Mouse (Mus musculus) left cerebral cortex, postnatal 36 days (tissue): ENCODE results near the gene Rgs14. TPM values are rescaled to one million over a fixed set of nuclear protein-coding genes. Genes with fewer than 3 reads are reported as not detected.

ENCODE experiments used
- DNase-seq, 2 experiments: peaks; one replicate each; pipeline ENCODE4 v3.0.0; 2021 to 2022; ENCODE audit warnings: low spot score in 2 of 2, mixed read lengths in 1 of 2
- intact Hi-C: fragments of 180-260 bp; cut with DNase I; formaldehyde crosslinking; loops from one replicate; pipeline ENCODE4 v1.15.1; 2025
- total RNA-seq, 2 experiments: library from RNA; stranded (reverse); gene quantifications; 2 replicates each; pipeline ENCODE4 v1.2.3; 2021

Gene Rgs14
- total RNA-seq, 2 experiments from 2014 or later: 52.3 to 53.7 TPM

GRCm38 (mm10) chr13:55342469-55342868 lies 27.1 kb upstream of the Rgs14 start:
- intact Hi-C loops: no loop called here
- no peak for DNase-seq

GRCm38 (mm10) chr13:55344286-55344685 lies 25.2 kb upstream of the Rgs14 start:
- intact Hi-C loops: no loop called here
- peak in 1 of 2 experiments; percentile 49 for DNase-seq

- intact Hi-C loops: no loop called here
Observed at GRCm38 (mm10) chr13:55346745-55347144, 22.8 kb upstream of the Rgs14 start.

GRCm38 (mm10) chr13:55361145-55361544 lies 8.4 kb upstream of the Rgs14 start:
- intact Hi-C loops: no loop called here
- no peak for DNase-seq

More at GRCm38 (mm10) chr13:55346745-55347144, 22.8 kb upstream of the Rgs14 start:
- DNase-seq: no peak

GRCm38 (mm10) chr13:55361974-55362452 lies 7.5 kb upstream of the Rgs14 start:
- intact Hi-C loops: no loop called here
- DNase-seq: no peak

GRCm38 (mm10) chr13:55362453-55363060 lies 7.0 kb upstream of the Rgs14 start, which contains the start of gene Lman2:
TSS of gene Lman2 (minus strand) at chr13:55362783.
- DNase-seq: peak; percentile 97 to 98
- intact Hi-C loops: no loop called here

GRCm38 (mm10) chr13:55368401-55368800 lies 1.1 kb upstream of the Rgs14 start:
- no peak for DNase-seq
- intact Hi-C loops: no loop called here

DNA sequence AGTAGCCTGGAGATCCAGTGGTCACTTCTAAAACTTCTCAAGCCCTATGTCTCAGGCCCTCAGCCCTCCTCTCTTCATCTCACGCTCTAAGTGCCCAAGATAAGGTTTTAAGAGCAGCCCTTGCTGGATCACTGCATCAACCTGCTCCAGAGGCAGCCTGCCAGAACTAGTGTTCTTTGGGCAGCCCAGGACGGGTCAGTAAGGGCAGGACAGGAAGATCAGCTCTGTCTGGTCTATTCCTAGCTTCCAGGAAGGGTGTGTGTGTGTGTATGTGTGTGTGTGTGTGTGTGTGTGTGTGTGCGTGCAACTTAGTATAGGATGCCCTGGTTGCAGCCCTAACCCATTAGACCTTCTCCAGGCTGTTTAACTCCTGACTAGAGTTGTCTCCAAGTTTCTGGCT lies 702 bp downstream of the Rgs14 start:
- intact Hi-C loops: no loop called here
- DNase-seq: no peak

DNA sequence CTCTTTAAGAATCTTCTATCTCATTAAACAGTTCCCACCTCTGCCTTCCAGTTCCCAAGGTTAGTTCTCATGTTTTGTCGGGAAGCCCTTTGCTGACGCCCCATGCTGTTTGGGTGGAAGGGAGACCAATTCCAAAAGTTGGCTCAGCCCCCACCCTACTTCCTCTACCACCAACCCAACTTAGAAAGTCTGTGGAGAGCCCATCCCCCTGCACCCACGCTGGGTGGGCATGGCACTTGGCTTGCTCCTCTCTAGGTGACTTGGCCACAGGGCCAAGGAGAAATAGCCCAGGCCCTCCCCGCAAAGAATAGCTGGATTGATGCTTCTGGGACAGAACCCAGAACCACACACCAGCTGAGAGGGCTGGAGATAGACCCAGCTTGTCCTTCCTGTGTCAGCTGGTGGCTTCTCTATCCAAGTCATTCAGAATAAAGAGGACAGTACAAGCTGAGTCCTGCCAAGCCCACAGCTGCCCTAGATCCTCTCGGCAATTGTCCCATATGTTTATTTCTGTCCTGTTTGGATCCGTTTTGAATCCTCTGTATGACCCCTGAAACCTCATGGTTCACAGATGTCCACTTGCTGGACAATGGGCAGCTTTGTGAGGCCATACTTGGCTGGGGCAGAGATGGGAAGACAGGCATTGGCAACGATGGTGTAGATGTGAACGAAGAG lies 1.6 kb downstream of the Rgs14 start:
- intact Hi-C loops: no loop called here
- no peak for DNase-seq

GRCm38 (mm10) chr13:55371740-55372139 lies 2.2 kb downstream of the Rgs14 start:
- intact Hi-C loops: no loop called here
- no peak for DNase-seq

DNA sequence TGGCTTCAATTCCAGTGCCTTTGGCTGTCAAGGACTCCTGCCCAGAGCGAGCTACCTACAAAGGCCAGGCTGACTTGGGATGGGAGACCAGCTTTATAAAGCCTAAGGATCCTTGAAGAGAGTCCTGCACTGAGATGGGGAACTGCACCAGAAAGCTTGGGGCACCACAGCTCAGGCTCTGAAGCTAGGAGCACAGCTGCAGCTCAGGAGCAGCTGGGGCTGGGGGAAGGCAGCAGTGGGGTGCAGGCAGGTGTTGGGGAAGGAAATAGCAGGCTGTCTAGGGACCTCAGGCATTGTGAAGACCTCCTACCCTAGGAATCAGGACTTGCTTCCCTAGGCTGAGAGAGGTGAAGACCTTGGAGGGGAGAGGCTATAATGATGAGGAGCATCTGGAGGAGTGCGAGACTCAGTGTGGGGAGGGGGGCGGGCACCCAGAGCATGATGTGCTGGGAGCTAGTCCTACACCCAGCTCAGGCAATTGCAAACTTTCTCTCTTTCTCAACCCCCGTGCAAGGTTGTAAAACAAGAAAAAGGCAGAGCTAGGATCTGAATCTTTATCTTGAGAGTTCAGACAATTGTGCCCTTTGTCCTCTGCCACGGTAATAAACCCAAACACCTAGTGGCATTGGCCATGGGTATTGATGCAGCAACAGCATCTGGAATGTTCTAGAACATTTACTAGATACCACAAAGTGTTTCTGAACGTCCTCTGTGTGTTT lies 4.8 kb downstream of the Rgs14 start:
- intact Hi-C loops: no loop called here
- no peak for DNase-seq

DNA sequence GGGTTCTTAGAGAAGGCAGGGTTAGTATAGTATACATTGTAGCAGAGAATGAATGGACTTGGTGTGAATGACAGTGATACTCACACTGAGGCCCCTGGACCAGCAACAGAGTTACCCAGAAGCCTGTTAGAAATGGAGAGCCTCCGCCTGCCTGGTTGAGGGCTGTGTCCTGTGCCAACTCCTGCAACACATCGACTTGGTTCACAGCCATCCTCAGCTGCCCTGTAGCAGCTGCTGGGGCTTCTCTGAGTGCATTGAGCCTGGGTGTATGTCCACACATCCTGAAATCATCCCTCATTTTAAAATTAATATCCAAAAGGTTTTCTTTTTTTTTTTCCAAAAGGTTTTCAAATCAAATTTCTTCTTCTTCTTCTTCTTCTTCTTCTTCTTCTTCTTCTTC lies 6.3 kb downstream of the Rgs14 start:
- intact Hi-C loops: no loop called here
- DNase-seq: no peak

DNA sequence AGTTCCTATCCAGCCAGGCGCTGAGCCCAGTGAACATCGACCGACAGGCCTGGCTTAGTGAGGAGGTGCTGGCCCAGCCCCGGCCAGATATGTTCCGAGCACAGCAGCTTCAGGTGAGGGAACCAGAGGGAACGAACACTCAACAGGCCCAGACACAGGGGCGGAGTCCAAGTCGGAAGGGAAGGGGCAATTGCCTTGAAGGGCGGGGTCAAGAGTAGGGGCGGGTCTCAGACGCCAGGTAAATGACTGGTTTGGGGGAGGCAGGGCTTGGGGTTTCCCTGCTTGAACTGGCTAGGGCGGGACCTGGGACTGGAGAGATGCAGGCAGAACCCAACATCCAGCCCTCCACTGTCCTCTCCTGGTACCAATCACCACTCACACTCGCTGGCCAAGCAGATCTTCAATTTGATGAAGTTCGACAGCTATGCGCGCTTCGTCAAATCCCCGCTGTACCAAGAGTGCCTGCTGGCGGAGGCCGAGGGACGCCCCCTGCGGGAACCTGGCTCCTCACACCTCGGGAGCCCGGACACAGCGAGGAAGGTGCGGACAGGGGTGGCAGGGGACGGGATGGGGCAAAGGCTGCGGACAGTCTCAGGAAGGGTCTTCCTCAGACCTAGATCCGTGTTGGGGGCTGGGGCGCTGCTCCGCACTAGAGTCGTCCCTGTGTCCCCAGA lies 9.5 kb downstream of the Rgs14 start:
- intact Hi-C loops: no loop called here
- DNase-seq: no peak

DNA sequence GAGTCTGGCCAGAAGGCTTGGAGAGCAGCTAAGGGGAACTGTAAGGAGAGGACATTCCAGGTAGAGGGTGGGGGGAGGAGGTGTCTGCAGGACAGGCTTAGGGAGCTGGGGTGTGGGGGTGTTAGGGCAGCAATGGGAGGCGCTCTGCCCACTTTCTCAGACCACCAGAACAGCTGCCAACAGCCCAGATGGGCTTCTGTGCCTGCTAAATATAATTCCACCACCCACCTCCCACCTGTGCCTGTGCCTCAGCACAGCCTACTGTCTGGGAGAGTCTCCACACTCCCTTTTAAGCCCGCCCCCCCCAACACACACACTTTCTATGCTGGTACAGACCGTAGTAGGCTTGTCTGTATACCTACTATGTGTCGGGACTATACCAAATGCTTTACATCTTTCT lies 12.3 kb downstream of the Rgs14 start:
- intact Hi-C loops: no loop called here

GRCm38 (mm10) chr13:55390644-55391043 lies 21.1 kb downstream of the Rgs14 start:
- intact Hi-C loops: no loop called here
- DNase-seq: no peak

More for the DNA sequence above, 12.3 kb downstream of the Rgs14 start:
- DNase-seq: peak; percentile 84 to 87

GRCm38 (mm10) chr13:55391626-55392029 lies 22.1 kb downstream of the Rgs14 start:
- intact Hi-C loops: no loop called here
- no peak for DNase-seq

DNA sequence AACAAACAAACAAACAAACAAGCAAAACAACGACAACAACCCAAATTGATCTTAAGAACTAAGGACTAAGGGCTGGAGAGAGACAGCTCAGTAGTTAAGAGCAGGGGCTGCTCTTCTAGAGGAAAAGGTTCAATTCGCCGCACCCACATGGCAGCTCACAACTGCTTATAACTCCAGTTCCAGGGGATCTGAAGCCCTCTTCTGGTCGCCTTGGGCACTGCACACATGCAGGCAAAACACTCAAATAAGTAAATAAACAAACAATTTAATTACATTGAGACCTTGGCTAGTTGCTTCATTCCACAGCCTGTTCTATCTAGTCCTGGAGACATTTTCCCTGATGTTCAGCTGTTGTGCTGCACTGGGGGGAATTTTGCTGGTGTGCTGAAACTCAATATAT lies 23.4 kb downstream of the Rgs14 start:
- no peak for DNase-seq
- intact Hi-C loops: no loop called here

DNA sequence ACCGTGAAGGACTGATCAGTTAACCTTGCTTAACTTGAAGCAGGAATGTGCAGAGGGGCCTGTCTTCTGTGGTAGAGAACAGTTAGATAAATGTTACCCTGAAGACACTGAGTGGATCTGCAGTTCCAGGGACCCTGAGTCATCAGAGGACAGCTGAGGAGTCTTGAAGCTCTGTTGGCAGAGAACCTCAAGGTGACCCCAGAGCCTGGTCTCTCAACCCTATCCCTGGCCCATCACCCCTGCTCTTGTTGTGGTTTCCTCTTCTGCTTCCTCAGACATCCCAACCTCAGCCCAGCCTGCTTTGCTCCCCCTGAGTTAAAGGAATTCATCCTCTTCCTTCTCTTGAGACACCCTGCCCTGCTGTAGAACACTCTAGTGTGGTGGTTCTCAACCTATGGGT lies 28.6 kb downstream of the Rgs14 start, which contains the start of gene Slc34a1:
Slc34a1 (plus strand) TSS at position 100 of the 400 bp plus-strand sequence.
- intact Hi-C loops: no loop called here
- no peak for DNase-seq

- DNase-seq: no peak
- intact Hi-C loops: no loop called here
Observed at GRCm38 (mm10) chr13:55399300-55400038, 29.9 kb downstream of the Rgs14 start.

- no peak for DNase-seq
- intact Hi-C loops: no loop called here
Observed at GRCm38 (mm10) chr13:55400039-55400346, 30.5 kb downstream of the Rgs14 start.
